In genomic region chr10:98915398-98915931, GRCm38 (mm10) we compare ENCODE assay signal across 7 mouse cellular contexts. TPM values are rescaled to one million over a fixed set of nuclear protein-coding genes. Genes with fewer than 3 reads are reported as not detected.
DNase-seq lines count a peak whose midpoint lies in the region; ATAC-seq lines count a peak whose summit lies in the region.

No protein-coding gene starts in this region.

- H3K9ac ChIP-seq in embryonic facial prominence, embryonic 14.5 days (ENCODE audit: low read depth, low read length), result peak overlapping the region; percentile 94
- peak overlapping the region; percentile 99 for H3K9ac ChIP-seq in heart, embryonic 16.5 days (ENCODE audit: low read length)
- peak overlapping the region; percentile 79 for H3K9ac ChIP-seq in midbrain, embryonic 11.5 days (ENCODE audit: low read length)
- H3K9ac ChIP-seq in stomach, embryonic 14.5 days (replicated peaks; ENCODE audit: low read depth, low read length), result peak overlapping the region; percentile 96

- H3K4me1 ChIP-seq in embryonic facial prominence, embryonic 14.5 days (ENCODE audit: control insufficient read depth, insufficient read depth, low read length), result peaks cover 18% of the 10 kb centered on the region; the same call in 1 of the 2 replicates
- peaks cover 15% of the 10 kb centered on the region for H3K4me1 ChIP-seq in heart, embryonic 16.5 days (ENCODE audit: control insufficient read depth, insufficient read depth, low read length)
- peaks cover 9% of the 10 kb centered on the region for H3K4me1 ChIP-seq in midbrain, embryonic 11.5 days (ENCODE audit: control insufficient read depth, insufficient read depth, low read length)
- peaks cover 10% of the 10 kb centered on the region; the same call in 1 of the 2 replicates for H3K4me1 ChIP-seq in stomach, embryonic 14.5 days (ENCODE audit: control insufficient read depth, insufficient read depth, low read length)

- DNase-seq in CD8-positive naive resting alpha-beta T cell, adult 2 months (ENCODE audit: low read depth in 2 of 2, low spot score in 2 of 2), result peak; percentile 34 to 38
- peak; percentile 48 for DNase-seq in NIH3T3 (ENCODE audit: low read depth)
- peak; percentile 26 for DNase-seq in embryonic facial prominence, embryonic 14.5 days (ENCODE audit: low spot score)
- DNase-seq in kidney, postnatal 4 days, result peak; percentile 61 to 75
- peak; percentile 87 for DNase-seq in midbrain, embryonic 11.5 days (ENCODE audit: low spot score, missing footprints)

- ATAC-seq in embryonic facial prominence, embryonic 14.5 days (ENCODE audit: low read depth), result no peak
- ATAC-seq in heart, embryonic 16.5 days (replicated peaks; ENCODE audit: extremely low read depth, insufficient read depth, low FRiP score), result no peak
- ATAC-seq in midbrain, embryonic 11.5 days (ENCODE audit: low FRiP score), result peak; percentile 8
- ATAC-seq in stomach, embryonic 14.5 days (ENCODE audit: insufficient number of reproducible peaks, insufficient read depth, low FRiP score, low read depth), result no peak

- H3K27ac ChIP-seq in embryonic facial prominence, embryonic 14.5 days (replicated peaks; ENCODE audit: low read depth, low read length), result peak overlapping the region; percentile 99
- peak overlapping the region; percentile 100 for H3K27ac ChIP-seq in heart, embryonic 16.5 days (ENCODE audit: low read length)
- peak overlapping the region; percentile 92 for H3K27ac ChIP-seq in midbrain, embryonic 11.5 days (ENCODE audit: low read depth, low read length)
- peak overlapping the region; percentile 99 for H3K27ac ChIP-seq in stomach, embryonic 14.5 days (ENCODE audit: low read length)

- no peaks in the 10 kb centered on the region for H3K9me3 ChIP-seq in embryonic facial prominence, embryonic 14.5 days (ENCODE audit: control insufficient read depth, low read length)
- H3K9me3 ChIP-seq in heart, embryonic 16.5 days (replicated peaks; ENCODE audit: control insufficient read depth, low read length), result no peaks in the 10 kb centered on the region
- no peaks in the 10 kb centered on the region for H3K9me3 ChIP-seq in midbrain, embryonic 11.5 days (ENCODE audit: control insufficient read depth, low read length)
- no peaks in the 10 kb centered on the region for H3K9me3 ChIP-seq in stomach, embryonic 14.5 days (ENCODE audit: control insufficient read depth, low read depth, low read length)

- H3K4me2 ChIP-seq in embryonic facial prominence, embryonic 14.5 days (ENCODE audit: low read depth, low read length), result peak overlapping the region; percentile 95
- H3K4me2 ChIP-seq in heart, embryonic 16.5 days (ENCODE audit: low read depth, low read length), result peak overlapping the region; percentile 93
- H3K4me2 ChIP-seq in midbrain, embryonic 11.5 days, result peak overlapping the region; percentile 88
- peak overlapping the region; percentile 84 for H3K4me2 ChIP-seq in stomach, embryonic 14.5 days (replicated peaks; ENCODE audit: low read depth, low read length)

- no peaks in the 10 kb centered on the region for H3K36me3 ChIP-seq in embryonic facial prominence, embryonic 14.5 days (ENCODE audit: control insufficient read depth, insufficient read depth, low read length)
- no peaks in the 10 kb centered on the region for H3K36me3 ChIP-seq in heart, embryonic 16.5 days (ENCODE audit: control insufficient read depth, insufficient read depth)
- no peaks in the 10 kb centered on the region for H3K36me3 ChIP-seq in midbrain, embryonic 11.5 days (ENCODE audit: control insufficient read depth, insufficient read depth, low read length)
- H3K36me3 ChIP-seq in stomach, embryonic 14.5 days (ENCODE audit: control insufficient read depth, insufficient read depth, low read length), result no peaks in the 10 kb centered on the region

- peak overlapping the region; percentile 93 for H3K4me3 ChIP-seq in embryonic facial prominence, embryonic 14.5 days (ENCODE audit: low read depth, low read length)
- H3K4me3 ChIP-seq in heart, embryonic 16.5 days (ENCODE audit: low read length), result peak overlapping the region; percentile 97
- peak overlapping the region; percentile 88 for H3K4me3 ChIP-seq in midbrain, embryonic 11.5 days (ENCODE audit: low read depth, low read length)
- peak overlapping the region; percentile 96 for H3K4me3 ChIP-seq in stomach, embryonic 14.5 days (ENCODE audit: low read depth, low read length)

- WGBS in embryonic facial prominence, embryonic 14.5 days, result under 1% methylated on average over 33 of the region's 54 CpGs
- WGBS in heart, embryonic 16.5 days, result under 1% methylated on average over 46 of the region's 54 CpGs
- WGBS in midbrain, embryonic 11.5 days, result under 1% methylated on average over 33 of the region's 54 CpGs
- under 1% methylated on average over 53 of the region's 54 CpGs for WGBS in stomach, embryonic 14.5 days

- no peaks in the 10 kb centered on the region for H3K27me3 ChIP-seq in embryonic facial prominence, embryonic 14.5 days (replicated peaks; ENCODE audit: control insufficient read depth, insufficient read depth, low read length)
- no peaks in the 10 kb centered on the region for H3K27me3 ChIP-seq in heart, embryonic 16.5 days (ENCODE audit: control insufficient read depth, insufficient read depth, low read length)
- no peaks in the 10 kb centered on the region for H3K27me3 ChIP-seq in midbrain, embryonic 11.5 days (ENCODE audit: control insufficient read depth, insufficient read depth, low read length)
- H3K27me3 ChIP-seq in stomach, embryonic 14.5 days (ENCODE audit: control insufficient read depth, insufficient read depth, low read length), result no peaks in the 10 kb centered on the region

RNA-seq across cellular contexts. Expression of gene Atp2b1, which starts 1.3 kb away (rescaled TPM):
- polyA plus RNA-seq in embryonic facial prominence, embryonic 14.5 days (2014; fragmentation: Nextera tagmentation; extraction: Ambion mirVana), result 105 and 121 TPM in 2 replicates
- polyA plus RNA-seq in heart, embryonic 16.5 days (2015; fragmentation: Nextera tagmentation; extraction: Ambion mirVana), result 88.5 and 93.9 TPM in 2 replicates
- 76.4 and 88.3 TPM in 2 replicates for polyA plus RNA-seq in midbrain, embryonic 11.5 days (2014; fragmentation: Nextera tagmentation; extraction: Ambion mirVana)
- 149 and 154 TPM in 2 replicates for polyA plus RNA-seq in stomach, embryonic 14.5 days (2014; fragmentation: Nextera tagmentation; extraction: Ambion mirVana)

Comparison
In these comparisons a context has a peak if more than half of its experiments do, and no peak if none do; other contexts are left out.
1. DNase-seq: peak in every context shown above with its lines; median percentile 87 in midbrain, embryonic 11.5 days; 68 in kidney, postnatal 4 days; 48 in NIH3T3; 36 in CD8-positive naive resting alpha-beta T cell, adult 2 months; 26 in embryonic facial prominence, embryonic 14.5 days.